In genomic region chr11:36974142-36974541, GRCm38 (mm10) we compare ENCODE assay signal across 24 mouse cellular contexts.
"Had no signal": no experiment of that assay in that cellular context is flagged by ENCODE, and none has a peak within 500 bp of the region (broad histone marks: within the 10 kb centered on the region; RNA-seq: fewer than 3 reads in every experiment).

No protein-coding gene starts in this region.

- H3K4me2 ChIP-seq: heart, embryonic 12.5 days; intestine, embryonic 15.5 days; limb, embryonic 12.5 days; liver, embryonic 11.5 days; liver, embryonic 13.5 days had no signal

- H3K27me3 ChIP-seq: heart, embryonic 12.5 days; intestine, embryonic 15.5 days; limb, embryonic 12.5 days; liver, embryonic 13.5 days had no signal

- H3K36me3 ChIP-seq: heart, embryonic 10.5 days; heart, embryonic 12.5 days; hindbrain, embryonic 10.5 days; intestine, embryonic 15.5 days; limb, embryonic 10.5 days; limb, embryonic 12.5 days; liver, embryonic 13.5 days had no signal

- H3K4me1 ChIP-seq: heart, embryonic 10.5 days; heart, embryonic 12.5 days; hindbrain, embryonic 10.5 days; intestine, embryonic 15.5 days; limb, embryonic 10.5 days; limb, embryonic 12.5 days; liver, embryonic 13.5 days had no signal

- DNase-seq: gastrocnemius, adult 2 months; gastrocnemius, postnatal 10 days; gastrocnemius, postnatal 25 days; heart, adult 18-20 months; heart, postnatal 10 days; heart, postnatal 4 days; kidney, adult 18-20 months; kidney, adult 8-10 months; kidney, postnatal 10 days; kidney, postnatal 25 days; kidney, postnatal 4 days; liver; liver, embryonic 13.5 days had no signal

- H3K9ac ChIP-seq: heart, embryonic 12.5 days; intestine, embryonic 15.5 days; limb, embryonic 12.5 days; liver, embryonic 13.5 days had no signal

- H3K4me3 ChIP-seq: gastrocnemius, adult 2 months; heart, embryonic 10.5 days; heart, embryonic 12.5 days; hindbrain, embryonic 10.5 days; intestine, embryonic 15.5 days; layer of hippocampus, adult 2 months; left cerebral cortex, adult 2 months; limb, embryonic 10.5 days; limb, embryonic 12.5 days; liver, embryonic 13.5 days had no signal

- ATAC-seq: inflammation-experienced regulatory T-cells, adult 6 months; intestine, embryonic 15.5 days; intestine, postnatal 0 days had no signal

- H3K9me3 ChIP-seq: heart, embryonic 10.5 days; heart, embryonic 12.5 days; hindbrain, embryonic 10.5 days; intestine, embryonic 15.5 days; limb, embryonic 10.5 days; limb, embryonic 12.5 days had no signal

- H3K27ac ChIP-seq: gastrocnemius, adult 2 months; heart, embryonic 10.5 days; hindbrain, embryonic 10.5 days; intestine, embryonic 15.5 days; layer of hippocampus, adult 2 months; left cerebral cortex, adult 2 months; limb, embryonic 10.5 days; limb, embryonic 12.5 days; liver, embryonic 13.5 days had no signal
